Mouse (Mus musculus): Measurements from ENCODE around the gene Rbp4.

GRCm38 (mm10) chr19:38125219-38125610 lies at the start of gene Rbp4:
- TF ChIP-seq GATA1 (IDR thresholded peaks at IDR 0.05; ENCODE audit: borderline replicate concordance, low read length) = no peak
- no peak for TF ChIP-seq FLI1 (IDR thresholded peaks at IDR 0.05; ENCODE audit: low read length)
